Mouse (Mus musculus): ENCODE measurements at regions not wholly inside any gene's neighbourhood (a gene's known extent, or its start where the extent isn't known, plus 50 kb on each side); places are given as distances from the start of the nearest gene placed in this dataset.

DNA sequence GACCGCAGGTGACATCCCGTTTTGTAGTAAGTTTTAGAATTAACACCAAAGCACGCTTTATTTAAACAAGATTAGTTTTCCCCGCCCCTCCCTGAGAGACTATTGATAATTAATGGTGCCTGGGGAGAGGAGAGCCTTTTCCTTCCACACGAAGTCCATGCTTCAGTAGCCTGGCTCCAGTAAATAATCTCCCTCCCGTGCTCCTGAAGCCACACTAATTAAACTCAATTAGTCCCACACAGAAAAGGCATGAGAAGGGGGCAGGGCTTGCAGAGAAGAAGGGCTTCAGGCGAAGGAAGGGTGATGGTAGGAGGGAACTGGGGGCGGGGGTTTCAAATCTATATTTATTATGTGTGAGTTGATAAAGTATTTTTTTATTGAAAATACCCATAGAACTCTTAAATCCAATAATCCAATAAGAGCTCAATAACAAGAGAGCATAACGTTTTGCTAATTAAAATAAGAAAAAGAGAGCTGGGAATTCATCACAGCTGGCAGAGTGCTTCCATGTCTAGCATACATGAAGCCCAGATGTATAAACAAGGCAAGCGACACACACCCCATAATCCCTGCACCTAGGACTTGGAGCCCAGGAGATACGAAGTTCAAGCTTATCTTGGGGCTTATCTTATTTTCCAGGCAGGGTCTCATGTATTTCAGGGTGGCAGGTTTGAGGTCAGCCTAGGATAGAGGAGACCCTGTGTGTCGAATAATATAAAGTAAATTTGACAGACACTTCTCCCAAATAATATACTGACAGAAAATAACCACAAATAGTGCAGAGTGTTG is 684.7 kb downstream of the Hs3st4 start:
- no peak for TF ChIP-seq CTCF (IDR thresholded peaks at IDR 0.05; ENCODE audit: low read depth)
- TF ChIP-seq EP300 (IDR thresholded peaks at IDR 0.05; ENCODE audit: low read depth) = no peak

All from liver, postnatal 0 days (tissue).